Mouse (Mus musculus) spleen, adult 2 months (tissue): Measurements from ENCODE around the gene Pear1.

Source experiments
- CTCF ChIP-seq: fragments of 200-500 bp; IDR thresholded peaks from 2 replicates; pipeline ENCODE4 v1.5.1; 2011; ENCODE audit warnings: mild to moderate bottlenecking, inconsistent platforms; ENCODE audit not compliant: insufficient read depth, insufficient read length, insufficient replicate concordance; ENCODE audit errors: extremely low read depth
- POLR2A ChIP-seq: fragments of 200-500 bp; IDR thresholded peaks from 2 replicates; pipeline ENCODE4 v1.6.1; 2011; ENCODE audit warnings: low read depth, low read length, inconsistent platforms

DNA sequence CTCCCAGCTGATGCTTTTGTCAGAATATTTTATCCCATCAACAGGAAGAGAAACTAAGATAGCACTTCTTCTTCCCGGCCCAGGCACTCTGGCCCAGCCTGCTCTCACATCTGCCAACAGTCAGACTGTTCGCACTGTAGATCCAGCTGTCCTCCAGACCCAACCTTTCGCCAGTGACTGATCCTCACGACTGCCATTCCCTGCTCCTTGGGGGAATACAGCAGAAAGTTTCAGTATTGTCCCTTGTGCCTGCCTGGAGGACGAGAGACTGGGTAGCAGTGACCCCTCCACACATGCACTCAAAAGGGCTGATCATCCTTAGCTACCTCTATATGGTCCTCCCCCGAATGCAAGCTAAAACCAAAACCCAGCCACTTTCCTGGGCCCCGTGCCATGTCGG, 31.8 kb upstream of the Pear1 start:
- TF ChIP-seq CTCF (no peak), POLR2A (no peak)
